Mouse (Mus musculus) Patski (cell line): ENCODE measurements around the gene Psip1. TPM values are rescaled to one million over a fixed set of nuclear protein-coding genes. Genes with fewer than 3 reads are reported as not detected.

ENCODE experiments used
- ATAC-seq: fragments of 100-300 bp; one replicate; pipeline ENCODE4 v1.8.0; 2021
- CTCF ChIA-PET: fragments of 350-600 bp; sonication (Branson Sonifier 250); formaldehyde crosslinking; loops from one replicate; lab custom pipeline; 2022; ENCODE audit warnings: inconsistent platforms; lab: Charles Lee
- POLR2A ChIA-PET: fragments of 350-600 bp; sonication (Branson Sonifier 250); formaldehyde crosslinking; loops from one replicate; lab custom pipeline; 2022; ENCODE audit warnings: antibody characterized with exemption, inconsistent platforms; lab: Charles Lee
- DNase-seq: peaks from one replicate; pipeline ENCODE4 v3.0.0-alpha.2; 2011; ENCODE audit warnings: low read depth, low spot score
- H3K27me3 ChIP-seq: fragments of 371-371 bp; one replicate; pipeline ENCODE4 v1.5.1; 2021
- CTCF ChIP-seq: fragments of 100-300 bp; IDR thresholded peaks from one replicate; pipeline ENCODE4 v1.5.1; 2021
- in situ Hi-C: fragments of 300-500 bp; cut with MboI; formaldehyde crosslinking; loops from 3 replicates; pipeline ENCODE4 v1.11.1; 2018; ENCODE audit warnings: low pct_unique_long_range_greater_than_20kb, mixed read lengths
- polyA plus RNA-seq: library from polyadenylated mRNA; unstranded; gene quantifications from one replicate; pipeline ENCODE4 v1.2.3, GENCODE M21; 2021

The Psip1 gene
- polyA plus RNA-seq, 1 experiment from 2014 or later = 97.9 TPM

DNA sequence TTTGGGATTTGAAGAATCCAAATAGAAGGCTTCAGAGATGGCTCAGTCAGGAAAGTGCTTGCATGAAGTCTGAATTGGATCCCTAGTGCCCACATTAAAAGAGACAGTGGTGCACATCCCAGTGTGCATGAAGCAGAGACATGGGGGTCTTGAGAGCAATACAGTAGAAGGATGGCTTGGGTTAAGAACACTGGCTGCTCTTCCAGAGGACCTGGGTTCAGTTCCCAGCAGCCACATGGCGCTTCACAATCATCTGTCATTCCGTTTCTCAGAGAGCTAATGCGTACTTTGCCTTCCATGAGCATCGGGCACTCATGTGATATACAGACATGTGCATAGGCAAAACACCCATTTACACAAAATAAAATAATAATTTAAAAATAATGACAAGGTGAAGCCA is 61.1 kb downstream of the Psip1 start:
- DNase-seq (no peak), ATAC-seq (no peak)
- ChIA-PET CTCF (no interaction called here), POLR2A (no interaction called here)
- no peaks in the 10 kb centered on the region for H3K27me3 ChIP-seq
- in situ Hi-C loops = no loop called here
- TF ChIP-seq CTCF = no peak

DNA sequence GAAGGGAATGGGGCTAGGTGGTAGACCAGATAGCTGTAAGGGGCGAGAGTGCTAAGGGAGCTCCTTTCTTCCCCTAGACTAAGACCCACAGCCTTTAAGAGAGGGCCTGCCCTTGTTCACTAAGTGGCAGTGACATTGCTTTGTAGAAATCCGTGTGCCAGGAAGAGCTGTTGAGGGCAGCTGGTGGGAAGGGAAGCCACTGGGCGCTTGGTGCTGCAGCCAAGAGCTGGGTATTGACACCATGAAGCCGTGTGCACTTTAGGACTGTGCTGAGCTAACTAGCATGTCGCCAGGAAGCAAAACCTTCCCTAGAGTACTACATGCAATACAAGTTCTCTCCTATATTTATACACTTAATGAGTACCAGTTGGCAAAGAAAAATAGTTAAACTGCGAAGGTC is 62.6 kb downstream of the Psip1 start:
- ATAC-seq (no peak), DNase-seq (no peak)
- ChIA-PET CTCF (no interaction called here), POLR2A (no interaction called here)
- no peak for TF ChIP-seq CTCF
- no peaks in the 10 kb centered on the region for H3K27me3 ChIP-seq
- in situ Hi-C loops = no loop called here

DNA sequence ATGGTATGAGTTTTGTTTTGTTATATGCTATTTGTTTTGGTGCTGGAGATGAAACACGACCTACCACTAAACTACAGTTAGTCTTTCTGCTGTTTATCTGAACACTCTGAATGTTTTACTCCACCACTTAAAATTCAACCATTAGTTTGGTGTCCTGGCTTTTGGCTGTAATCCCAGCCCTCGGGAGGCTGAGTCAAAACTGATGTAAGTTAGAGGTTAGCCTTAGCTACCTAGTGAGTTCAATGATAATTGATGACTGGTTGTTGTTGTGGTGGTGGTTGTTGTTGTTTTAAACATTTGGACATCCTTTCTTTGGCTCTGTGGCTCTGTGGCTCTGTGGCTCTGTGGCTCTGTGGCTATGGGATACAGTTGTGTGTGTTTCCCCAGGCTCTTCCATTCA is 67.5 kb downstream of the Psip1 start:
- ChIA-PET POLR2A (no interaction called here), CTCF (no interaction called here)
- DNase-seq = no peak
- in situ Hi-C loops = no loop called here
- TF ChIP-seq CTCF = no peak
- no peak for ATAC-seq
- no peaks in the 10 kb centered on the region for H3K27me3 ChIP-seq

DNA sequence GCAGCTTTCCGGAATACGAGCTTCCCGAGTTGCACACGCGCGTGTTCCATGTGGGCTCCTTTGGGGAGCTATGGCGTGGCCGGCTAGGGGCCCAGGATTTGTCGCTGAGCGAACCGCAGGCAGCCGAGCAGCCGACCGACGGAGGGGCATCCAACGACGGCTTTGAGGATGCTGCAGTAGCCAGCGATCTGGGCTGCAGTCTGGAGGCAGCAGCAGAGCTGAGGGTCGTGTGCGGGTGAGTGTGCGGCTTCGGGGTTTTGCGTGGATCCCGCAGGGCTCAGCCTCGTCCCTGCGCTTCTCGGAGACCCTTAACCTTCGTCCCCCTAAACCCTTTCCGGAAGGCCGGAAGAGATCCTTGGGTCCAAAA is 68.5 kb downstream of the Psip1 start:
- peak; percentile 37 for ATAC-seq
- no peak for DNase-seq
- in situ Hi-C loops = no loop called here

DNA sequence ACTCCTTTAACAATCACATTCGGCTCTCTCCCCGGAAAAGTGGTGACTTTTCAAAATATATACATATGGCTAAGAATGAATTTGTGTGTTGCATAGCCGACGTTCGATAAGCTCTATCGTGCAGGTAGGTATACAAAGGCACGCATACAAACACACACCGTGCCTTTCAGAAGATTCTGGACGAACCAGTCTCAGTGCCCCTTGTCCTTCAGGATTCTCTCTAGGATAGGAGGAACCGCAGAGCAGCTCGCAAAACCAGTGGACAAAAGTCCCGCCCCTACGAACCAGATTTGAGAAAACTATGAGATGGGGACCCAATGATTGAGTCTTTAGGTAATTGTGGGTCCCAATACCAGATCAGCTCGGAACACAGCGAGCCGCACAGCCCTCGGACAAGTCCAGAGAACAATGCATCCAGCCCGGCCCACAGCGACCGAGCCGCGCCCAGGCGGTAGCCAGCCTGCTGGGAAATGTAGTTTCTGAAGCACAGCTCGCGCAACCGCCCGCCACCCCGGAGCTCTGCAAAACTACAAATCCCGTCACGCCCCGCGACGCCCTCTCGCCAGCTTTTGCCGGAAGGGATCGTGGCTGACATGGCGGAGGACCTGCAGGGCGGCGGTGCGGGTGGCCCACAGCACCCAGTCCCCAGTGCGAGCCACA is 69.0 kb downstream of the Psip1 start, which contains the start of gene Snapc3:
TSS of gene Snapc3 (plus strand) at position 565 of the 660 bp plus-strand sequence.
- TF ChIP-seq CTCF = no peak
- peak; percentile 99 for ATAC-seq
- POLR2A ChIA-PET = interaction anchor here (0.6 to 0.7 kb wide), 2 partner anchors 569 to 573 kb away, joined by 3 read pairs; no protein-coding TSS in a partner anchor
- DNase-seq = peak; percentile 73
- in situ Hi-C loops = no loop called here
- CTCF ChIA-PET = interaction anchor here (0.7 to 1.4 kb wide), 2 partner anchors 13 to 15 kb away, joined by 3 read pairs; no protein-coding TSS in a partner anchor
- no peaks in the 10 kb centered on the region for H3K27me3 ChIP-seq

More for the DNA sequence above, 68.5 kb downstream of the Psip1 start:
- no peak for TF ChIP-seq CTCF
- ChIA-PET POLR2A (interaction anchor here (0.6 to 0.7 kb wide), 2 partner anchors 569 to 574 kb away, joined by 3 read pairs; no protein-coding TSS in a partner anchor), CTCF (interaction anchor here (0.7 to 1.4 kb wide), 2 partner anchors 13 to 15 kb away, joined by 3 read pairs; no protein-coding TSS in a partner anchor)
- H3K27me3 ChIP-seq = no peaks in the 10 kb centered on the region

DNA sequence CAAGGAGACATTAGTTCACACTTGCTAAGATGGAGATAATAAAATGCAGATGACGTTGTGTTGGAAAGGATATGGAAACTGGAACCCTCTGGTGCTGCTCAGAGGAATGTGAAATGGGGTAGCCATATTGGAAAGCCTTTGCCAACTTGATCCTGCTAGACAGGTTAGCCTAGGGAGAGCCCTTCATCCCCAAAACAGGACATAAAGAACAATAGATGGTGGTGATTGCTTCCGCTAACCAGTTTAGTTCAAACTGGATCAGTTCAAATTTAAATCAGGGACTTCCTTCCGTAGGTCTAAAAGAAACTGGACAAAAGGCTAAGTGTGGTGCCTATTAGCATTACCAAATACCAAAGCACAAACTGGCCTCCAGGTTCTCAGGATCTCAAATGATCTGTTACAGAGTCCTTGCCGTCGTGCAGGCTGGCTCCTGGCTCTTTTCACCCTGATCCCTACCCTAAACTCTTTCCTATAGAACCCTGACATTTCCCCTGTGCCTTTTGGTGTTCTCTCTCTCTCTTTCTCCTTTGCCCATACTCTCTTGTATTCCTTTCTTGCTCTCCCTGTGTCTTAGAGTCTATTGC is 71.9 kb downstream of the Psip1 start:
- ChIA-PET CTCF (no interaction called here), POLR2A (no interaction called here)
- no peak for ATAC-seq
- in situ Hi-C loops = loop anchor here (5.0 kb wide), 1 partner anchor 157 kb away; no protein-coding TSS in a partner anchor
- TF ChIP-seq CTCF = no peak
- no peak for DNase-seq
- H3K27me3 ChIP-seq = no peaks in the 10 kb centered on the region

DNA sequence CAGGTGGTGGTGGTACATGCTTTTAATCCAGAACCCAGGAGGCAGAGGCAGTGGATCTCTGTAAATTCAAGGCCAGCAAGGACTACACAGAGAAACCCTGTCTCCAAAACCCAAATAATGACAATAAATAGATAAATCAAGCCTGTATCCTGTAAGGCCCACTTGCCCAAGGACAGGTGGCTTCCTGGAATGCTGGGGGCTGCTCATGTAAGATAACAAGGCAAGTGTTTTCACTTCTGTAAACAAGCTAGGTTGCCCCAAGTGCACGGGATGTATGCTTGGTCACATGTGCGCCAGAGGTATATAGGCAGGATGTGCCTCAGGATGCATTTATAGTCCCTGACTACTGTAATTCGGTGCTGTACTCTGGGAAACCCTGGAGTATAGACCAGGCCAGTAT is 74.2 kb downstream of the Psip1 start:
- no peak for TF ChIP-seq CTCF
- ChIA-PET POLR2A (no interaction called here), CTCF (interaction anchor here (0.8 to 1.5 kb wide), 2 partner anchors 18 to 149 kb away, joined by 3 read pairs; no protein-coding TSS in a partner anchor)
- DNase-seq (no peak), ATAC-seq (no peak)
- in situ Hi-C loops = loop anchor here (5.0 kb wide), 1 partner anchor 155 kb away; no protein-coding TSS in a partner anchor
- H3K27me3 ChIP-seq = no peaks in the 10 kb centered on the region

DNA sequence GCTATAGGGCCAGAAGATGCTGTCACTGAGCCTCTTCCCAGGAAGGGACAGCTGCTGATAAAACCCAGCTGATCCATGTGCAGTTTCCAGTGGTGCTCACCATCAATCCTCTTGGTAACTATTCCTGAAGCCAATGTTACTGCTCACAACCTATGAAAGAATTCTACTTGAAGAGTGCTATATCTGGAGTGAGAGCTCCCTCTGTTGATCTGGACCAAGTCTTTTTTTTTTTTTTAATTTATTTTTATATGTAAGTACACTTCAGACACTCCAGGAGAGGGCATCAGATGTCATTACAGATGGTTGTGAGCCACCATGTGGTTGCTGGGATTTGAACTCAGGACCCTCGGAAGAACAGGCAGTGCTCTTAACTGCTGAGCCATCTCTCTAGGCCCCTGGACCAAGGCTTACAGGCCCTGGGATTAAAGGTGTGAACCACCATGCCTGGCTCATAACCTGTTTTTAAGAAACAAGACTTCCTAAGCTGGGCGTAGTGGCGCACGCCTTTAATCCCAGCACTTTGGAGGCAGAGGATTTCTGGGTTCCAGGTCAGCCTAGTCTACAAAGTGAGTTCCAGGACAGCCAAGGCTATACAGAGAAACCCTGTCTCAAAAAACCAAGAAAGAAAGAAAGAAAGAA is 76.3 kb downstream of the Psip1 start:
- in situ Hi-C loops = loop anchor here (5.0 kb wide), 1 partner anchor 153 kb away; no protein-coding TSS in a partner anchor
- ChIA-PET POLR2A (no interaction called here), CTCF (interaction anchor here (1.1 to 2.4 kb wide), 4 partner anchors 33 to 170 kb away, joined by 3 to 8 read pairs (median 3); no protein-coding TSS in a partner anchor)
- ATAC-seq = no peak
- no peaks in the 10 kb centered on the region for H3K27me3 ChIP-seq
- DNase-seq = no peak
- TF ChIP-seq CTCF = peak; percentile 53

DNA sequence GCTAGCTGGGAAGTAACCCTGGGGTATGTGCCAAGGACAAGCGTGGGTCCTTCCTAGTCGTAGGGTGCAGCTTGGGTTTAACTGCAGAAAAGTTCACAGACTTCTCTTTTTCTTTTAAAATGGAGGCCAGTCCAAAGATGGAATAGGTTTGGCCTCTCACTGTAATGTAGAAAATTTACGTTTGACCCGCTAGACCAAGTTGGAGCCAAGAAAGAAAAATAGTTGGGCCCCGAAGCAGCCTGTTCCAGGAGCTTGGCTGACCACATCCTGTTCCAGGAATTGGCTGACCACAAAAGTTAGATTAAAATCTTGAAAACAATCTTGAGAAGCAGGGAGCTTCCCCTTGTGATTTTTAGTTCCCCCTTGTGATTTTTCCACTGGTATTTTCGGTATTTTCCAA is 78.6 kb downstream of the Psip1 start:
- no peak for DNase-seq
- no peak for ATAC-seq
- H3K27me3 ChIP-seq = no peaks in the 10 kb centered on the region
- TF ChIP-seq CTCF = no peak
- ChIA-PET POLR2A (no interaction called here), CTCF (interaction anchor here (0.6 to 1.2 kb wide), 3 partner anchors 13 to 146 kb away, joined by 3 read pairs; no protein-coding TSS in a partner anchor)
- in situ Hi-C loops = no loop called here

Other genes starting within 250 kb of the Psip1 start
- 14.4 TPM for gene Ttc39b, start 162.2 kb downstream of the Psip1 start, polyA plus RNA-seq
- gene Snapc3, start 68.7 kb downstream of the Psip1 start, polyA plus RNA-seq = 34.3 TPM
- gene Ccdc171, start 39.1 kb upstream of the Psip1 start, polyA plus RNA-seq = 2.1 TPM